Mouse (Mus musculus) adrenal gland, adult 18-20 months (tissue): ENCODE data around the gene Atf6. TPM values are rescaled to one million over a fixed set of nuclear protein-coding genes. Genes with fewer than 3 reads are reported as not detected.

Source experiments
- DNase-seq, 2 experiments: peaks; one replicate each; pipeline ENCODE4 v3.0.0; 2021 to 2022; ENCODE audit warnings: low spot score in 2 of 2
- total RNA-seq, 2 experiments: library from RNA; stranded (reverse); gene quantifications; 1 replicate in 1 of 2; 2 replicates in 1 of 2; pipeline ENCODE4 v1.2.3; 2021

Gene Atf6
- total RNA-seq, 2 experiments from 2014 or later, result 34.8 to 36.9 TPM

- DNase-seq, result no peak
Measured at GRCm38 (mm10) chr1:170850007-170850406, 17.6 kb downstream of the Atf6 start.

- no peak for DNase-seq
Measured at GRCm38 (mm10) chr1:170845448-170846307, 21.9 kb downstream of the Atf6 start.

- no peak for DNase-seq
Measured at GRCm38 (mm10) chr1:170844380-170844779, 23.2 kb downstream of the Atf6 start.

GRCm38 (mm10) chr1:170839685-170840084 is 27.9 kb downstream of the Atf6 start:
- no peak for DNase-seq

GRCm38 (mm10) chr1:170834756-170835155 is 32.8 kb downstream of the Atf6 start:
- DNase-seq, result no peak

GRCm38 (mm10) chr1:170829781-170830180 is 37.8 kb downstream of the Atf6 start:
- DNase-seq, result no peak

- no peak for DNase-seq
Measured at GRCm38 (mm10) chr1:170829344-170829743, 38.2 kb downstream of the Atf6 start.

- no peak for DNase-seq
Measured at GRCm38 (mm10) chr1:170820103-170820814, 47.3 kb downstream of the Atf6 start.

- DNase-seq, result no peak
Measured at GRCm38 (mm10) chr1:170815287-170816004, 52.1 kb downstream of the Atf6 start.

GRCm38 (mm10) chr1:170812822-170813221 is 54.7 kb downstream of the Atf6 start:
- no peak for DNase-seq

GRCm38 (mm10) chr1:170807600-170808270 is 59.8 kb downstream of the Atf6 start:
- no peak for DNase-seq

GRCm38 (mm10) chr1:170804721-170805120 is 62.9 kb downstream of the Atf6 start:
- no peak for DNase-seq

- no peak for DNase-seq
Measured at GRCm38 (mm10) chr1:170802669-170803068, 64.9 kb downstream of the Atf6 start.

GRCm38 (mm10) chr1:170800694-170801093 is 66.9 kb downstream of the Atf6 start:
- no peak for DNase-seq

- no peak for DNase-seq
Measured at GRCm38 (mm10) chr1:170795741-170796347, 71.7 kb downstream of the Atf6 start.

- no peak for DNase-seq
Measured at GRCm38 (mm10) chr1:170791542-170791941, 76.0 kb downstream of the Atf6 start.

- DNase-seq, result no peak
Measured at GRCm38 (mm10) chr1:170791001-170791400, 76.6 kb downstream of the Atf6 start.

GRCm38 (mm10) chr1:170787643-170788042 is 79.9 kb downstream of the Atf6 start:
- no peak for DNase-seq

- no peak for DNase-seq
Measured at GRCm38 (mm10) chr1:170786570-170787341, 80.8 kb downstream of the Atf6 start.

- DNase-seq, result no peak
Measured at GRCm38 (mm10) chr1:170777688-170778087, 89.9 kb downstream of the Atf6 start.
